ENCODE assay signal across 11 mouse cellular contexts in genomic region chr10:99165751-99166282, GRCm38 (mm10). TPM values are rescaled to one million over a fixed set of nuclear protein-coding genes. Genes with fewer than 3 reads are reported as not detected.
DNase-seq lines count a peak whose midpoint lies in the region; ATAC-seq and TF ChIP-seq lines count a peak whose summit lies in the region.
"Had no signal": no experiment of that assay in that cellular context is flagged by ENCODE, and none has a peak within 500 bp of the region (broad histone marks: within the 10 kb centered on the region; RNA-seq: fewer than 3 reads in every experiment).

No protein-coding gene starts in this region.

- no peaks in the 10 kb centered on the region for H3K9me3 ChIP-seq in lung, embryonic 15.5 days
- H3K9me3 ChIP-seq in heart, embryonic 13.5 days: no peaks in the 10 kb centered on the region
- H3K9me3 ChIP-seq: embryonic facial prominence, embryonic 15.5 days; G1E had no signal

- ATAC-seq in lung, embryonic 15.5 days (ENCODE audit: borderline replicate concordance, extremely low read depth, low FRiP score, low TSS enrichment): peak; percentile 23; the same call in 1 of the 2 replicates
- no peak; the same call in 1 of the 2 replicates for ATAC-seq in heart, embryonic 13.5 days (ENCODE audit: extremely low read depth, insufficient number of reproducible peaks, low FRiP score, low TSS enrichment)

- 38% methylated on average over 7 of the region's 7 CpGs for WGBS in lung, embryonic 15.5 days
- WGBS in lung, adult 2 months: 53% methylated on average over 7 of the region's 7 CpGs
- WGBS in heart, embryonic 13.5 days: 52% methylated on average over 7 of the region's 7 CpGs
- 26% methylated on average over 7 of the region's 7 CpGs for WGBS in small intestine, adult 2 months

- no peak overlapping the region; the same call in 1 of the 2 replicates for H3K4me2 ChIP-seq in lung, embryonic 15.5 days
- no peak overlapping the region for H3K4me2 ChIP-seq in heart, embryonic 13.5 days
- H3K4me2 ChIP-seq: embryonic facial prominence, embryonic 15.5 days had no signal

- H3K27me3 ChIP-seq in lung, embryonic 15.5 days: no peaks in the 10 kb centered on the region
- H3K27me3 ChIP-seq in heart, embryonic 13.5 days (replicated peaks): no peaks in the 10 kb centered on the region
- H3K27me3 ChIP-seq in small intestine, adult 2 months (ENCODE audit: control insufficient read depth, insufficient read depth, low read length): no peaks in the 10 kb centered on the region
- H3K27me3 ChIP-seq: embryonic facial prominence, embryonic 15.5 days had no signal

- H3K36me3 ChIP-seq in lung, embryonic 15.5 days: 0 out of 2 replicates have a peak, but pooled peaks cover 4% of the 10 kb centered on the region
- no peaks in the 10 kb centered on the region; the same call in 1 of the 2 replicates for H3K36me3 ChIP-seq in heart, embryonic 13.5 days
- H3K36me3 ChIP-seq in small intestine, adult 2 months (ENCODE audit: control insufficient read depth, insufficient read depth, low read length): no peaks in the 10 kb centered on the region
- H3K36me3 ChIP-seq: embryonic facial prominence, embryonic 15.5 days had no signal

- peak overlapping the region; percentile 51 for H3K27ac ChIP-seq in lung, embryonic 15.5 days
- H3K27ac ChIP-seq in heart, embryonic 13.5 days (replicated peaks): peak overlapping the region; percentile 26; the same call in 1 of the 2 replicates
- peak overlapping the region; percentile 48 for H3K27ac ChIP-seq in small intestine, adult 2 months (ENCODE audit: insufficient read depth, low read depth, low read length)
- H3K27ac ChIP-seq: embryonic facial prominence, embryonic 15.5 days had no signal

- peaks cover 31% of the 10 kb centered on the region for H3K4me1 ChIP-seq in lung, embryonic 15.5 days
- H3K4me1 ChIP-seq in lung, adult 2 months (ENCODE audit: control insufficient read depth, insufficient read depth, low read length): peaks cover 21% of the 10 kb centered on the region
- H3K4me1 ChIP-seq in heart, embryonic 13.5 days: peaks cover 30% of the 10 kb centered on the region
- H3K4me1 ChIP-seq in small intestine, adult 2 months (ENCODE audit: control insufficient read depth, insufficient read depth, insufficient read length, low read length): peaks cover 7% of the 10 kb centered on the region

- TF ChIP-seq POLR2A in lung, adult 2 months (IDR thresholded peaks at IDR 0.05; ENCODE audit: borderline replicate concordance, extremely low read depth, low read depth, low read length): no peak
- TF ChIP-seq POLR2A in small intestine, adult 2 months (IDR thresholded peaks at IDR 0.05; ENCODE audit: low read depth, low read length): no peak

- no peak for DNase-seq in lung, adult 2 months
- DNase-seq in kidney, postnatal 36 days: peak; percentile 67 to 81
- DNase-seq in left cerebral cortex, adult 8-10 months (ENCODE audit: low spot score in 2 of 2): no peak
- DNase-seq in gastrocnemius, adult 8-10 months (ENCODE audit: low spot score in 2 of 2): no peak
- no peak for DNase-seq in neural tube, embryonic 10.5 days (ENCODE audit: extremely low spot score, low spot score)

- H3K4me3 ChIP-seq in lung, embryonic 15.5 days: no peak overlapping the region
- H3K4me3 ChIP-seq in lung, adult 2 months (replicated peaks; ENCODE audit: extremely low read depth, low read depth, low read length): no peak overlapping the region
- H3K4me3 ChIP-seq in heart, embryonic 13.5 days: no peak overlapping the region
- no peak overlapping the region for H3K4me3 ChIP-seq in small intestine, adult 2 months (ENCODE audit: low read depth, low read length)
- H3K4me3 ChIP-seq: embryonic facial prominence, embryonic 15.5 days had no signal

- TF ChIP-seq CTCF in lung, adult 2 months (IDR thresholded peaks at IDR 0.05; ENCODE audit: insufficient read depth, low read length): no peak
- peak; percentile 14; the same call in 1 of the 2 replicates for TF ChIP-seq CTCF in small intestine, adult 2 months (IDR thresholded peaks at IDR 0.05; ENCODE audit: extremely low read depth, insufficient read length, insufficient replicate concordance, low read depth, low read length)

- no peak overlapping the region for H3K9ac ChIP-seq in lung, embryonic 15.5 days
- no peak overlapping the region for H3K9ac ChIP-seq in heart, embryonic 13.5 days
- H3K9ac ChIP-seq: embryonic facial prominence, embryonic 15.5 days had no signal

RNA-seq across cellular contexts. Expression of gene Phxr2, which starts 39.7 kb away (rescaled TPM):
- not detected in 2 replicates for polyA plus RNA-seq in lung, embryonic 15.5 days (2015; fragmentation: Nextera tagmentation; extraction: Ambion mirVana)
- not detected in 2 replicates for polyA plus RNA-seq in lung, adult 2 months (2012; rRNA removed)
- polyA plus RNA-seq in heart, embryonic 13.5 days (2015; fragmentation: Nextera tagmentation; extraction: Ambion mirVana): not detected in 2 replicates
- polyA plus RNA-seq in small intestine, adult 2 months (2012; rRNA removed): not detected in 2 replicates
- not detected for total RNA-seq in left cerebral cortex, adult 8-10 months (2022)
- total RNA-seq in gastrocnemius, adult 8-10 months (2022): not detected
- total RNA-seq: G1E; left cerebral cortex, postnatal 14 days had no signal
- polyA plus RNA-seq: embryonic facial prominence, embryonic 15.5 days; G1E had no signal

RNA-seq across cellular contexts. Expression of gene Galnt4, which starts 57.9 kb away (rescaled TPM):
- 13.7 and 14.9 TPM in 2 replicates for polyA plus RNA-seq in lung, embryonic 15.5 days (2015; fragmentation: Nextera tagmentation; extraction: Ambion mirVana)
- polyA plus RNA-seq in lung, adult 2 months (2012; rRNA removed): 3.2 and 4.6 TPM in 2 replicates
- 5.2 and 5.3 TPM in 2 replicates for polyA plus RNA-seq in heart, embryonic 13.5 days (2015; fragmentation: Nextera tagmentation; extraction: Ambion mirVana)
- 2.6 and 3.4 TPM in 2 replicates for polyA plus RNA-seq in small intestine, adult 2 months (2012; rRNA removed)
- 1 to 10 TPM; 2.7 to 3.3 (median 2.9) TPM for total RNA-seq in left cerebral cortex, adult 8-10 months (2022)
- total RNA-seq in gastrocnemius, adult 8-10 months (2022): 1 to 10 TPM in 2 of 4 experiments, under 1 TPM in 2; 0.80 to 1.3 (median 1.1) TPM

RNA-seq across cellular contexts. Expression of gene Poc1b, which starts 59.0 kb away (rescaled TPM):
- polyA plus RNA-seq in lung, embryonic 15.5 days (2015; fragmentation: Nextera tagmentation; extraction: Ambion mirVana): 19.1 and 19.5 TPM in 2 replicates
- polyA plus RNA-seq in lung, adult 2 months (2012; rRNA removed): 6.5 and 7.3 TPM in 2 replicates
- 8.1 and 10.0 TPM in 2 replicates for polyA plus RNA-seq in heart, embryonic 13.5 days (2015; fragmentation: Nextera tagmentation; extraction: Ambion mirVana)
- polyA plus RNA-seq in small intestine, adult 2 months (2012; rRNA removed): 3.6 and 5.5 TPM in 2 replicates
- 10 to 100 TPM in 1 of 4 experiments, 1 to 10 TPM in 3; 7.6 to 13.4 (median 8.1) TPM for total RNA-seq in left cerebral cortex, adult 8-10 months (2022)
- 1 to 10 TPM; 2.4 to 5.5 (median 3.7) TPM for total RNA-seq in gastrocnemius, adult 8-10 months (2022)

Comparison
In these comparisons a context has a peak if more than half of its experiments do, and no peak if none do; other contexts are left out.
1. DNase-seq: peak in kidney, postnatal 36 days (2 of 2); none in lung, adult 2 months (single experiment), left cerebral cortex, adult 8-10 months (0 of 2), gastrocnemius, adult 8-10 months (0 of 2) and neural tube, embryonic 10.5 days (single experiment).
2. Peak in every context shown above with its lines, with median percentiles within 50 percentile points of each other: H3K27ac ChIP-seq.